Mouse (Mus musculus): ENCODE data around the gene Myh7b. TPM values are rescaled to one million over a fixed set of nuclear protein-coding genes. Genes with fewer than 3 reads are reported as not detected.

The Myh7b gene
- total and polyA plus RNA-seq, 2 experiments from 2014 or later: 3.1 to 3.4 TPM

DNA sequence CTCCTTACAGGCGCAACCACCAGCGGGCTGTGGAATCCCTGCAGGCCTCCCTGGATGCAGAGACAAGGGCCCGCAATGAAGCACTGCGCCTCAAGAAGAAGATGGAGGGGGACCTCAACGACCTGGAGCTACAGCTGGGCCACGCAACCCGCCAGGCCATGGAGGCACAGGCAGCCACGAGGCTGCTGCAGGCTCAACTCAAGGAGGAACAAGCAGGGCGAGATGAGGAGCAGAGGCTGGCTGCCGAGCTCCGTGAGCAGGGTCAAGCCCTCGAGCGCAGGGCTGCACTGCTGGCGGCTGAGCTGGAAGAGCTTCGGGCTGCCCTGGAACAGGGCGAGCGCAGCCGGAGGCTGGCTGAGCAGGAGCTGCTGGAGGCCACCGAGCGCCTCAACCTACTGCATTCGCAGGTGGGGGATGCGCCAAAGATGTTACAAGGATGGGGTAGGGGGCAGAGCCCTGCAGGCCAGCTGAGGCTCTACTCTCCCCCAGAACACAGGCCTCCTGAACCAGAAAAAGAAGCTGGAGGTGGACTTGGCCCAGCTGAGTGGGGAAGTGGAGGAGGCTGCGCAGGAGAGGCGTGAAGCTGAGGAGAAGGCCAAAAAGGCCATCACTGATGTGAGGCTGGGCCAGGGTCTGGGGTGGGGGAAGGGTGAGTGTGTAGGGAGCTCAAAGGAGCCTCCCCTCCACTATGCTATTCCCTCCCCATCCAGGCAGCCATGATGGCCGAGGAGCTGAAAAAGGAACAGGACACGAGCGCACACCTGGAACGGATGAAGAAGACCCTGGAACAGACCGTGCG, 21.3 kb downstream of the Myh7b start:
- Histone ChIP-seq H3K4me1 (ENCODE audit: insufficient read depth, low read length) (no peaks in the 10 kb centered on the region), H3K27ac (no peak overlapping the region), H3K36me3 (ENCODE audit: insufficient read depth, low read length) (peaks cover 38% of the 10 kb centered on the region), H3K4me3 (ENCODE audit: low read length) (no peak overlapping the region), H3K27me3 (ENCODE audit: insufficient read depth, low read length) (no peaks in the 10 kb centered on the region), H3K9ac (replicated peaks; ENCODE audit: low read length) (no peak overlapping the region), H3K9me3 (ENCODE audit: low read length) (no peaks in the 10 kb centered on the region), H3K4me2 (ENCODE audit: low read depth, low read length) (no peak overlapping the region)
- DNase-seq (ENCODE audit: low spot score) (no peak), ATAC-seq (no peak)
- TF ChIP-seq CTCF (IDR thresholded peaks at IDR 0.05; ENCODE audit: low read depth): no peak
- 70% methylated on average over 30 of the region's 30 CpGs for WGBS

DNA sequence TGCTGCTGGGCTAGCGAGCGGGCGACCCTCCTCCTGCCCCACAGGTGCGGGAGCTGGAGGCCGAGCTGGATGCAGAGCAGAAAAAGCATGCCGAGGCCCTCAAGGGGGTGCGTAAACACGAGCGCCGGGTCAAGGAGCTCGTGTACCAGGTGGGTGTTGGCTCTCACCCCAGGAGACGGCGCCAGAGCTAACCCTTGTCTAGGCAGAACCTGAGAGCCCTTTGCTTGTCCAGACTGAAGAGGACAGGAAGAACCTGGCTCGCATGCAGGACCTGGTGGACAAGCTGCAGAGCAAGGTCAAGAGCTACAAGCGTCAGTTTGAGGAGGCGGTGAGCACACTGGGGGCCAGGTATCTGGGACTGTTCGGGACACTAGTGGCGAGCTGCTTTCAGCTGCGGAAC, 22.1 kb downstream of the Myh7b start:
- ATAC-seq (no peak), DNase-seq (ENCODE audit: low spot score) (no peak)
- H3K27me3 ChIP-seq (ENCODE audit: insufficient read depth, low read length): no peaks in the 10 kb centered on the region
- 70% methylated on average over 19 of the region's 19 CpGs for WGBS
- no peaks in the 10 kb centered on the region for H3K4me1 ChIP-seq (ENCODE audit: insufficient read depth, low read length)
- TF ChIP-seq CTCF (IDR thresholded peaks at IDR 0.05; ENCODE audit: low read depth): no peak
- H3K27ac ChIP-seq: no peak overlapping the region
- no peak overlapping the region for H3K4me3 ChIP-seq (ENCODE audit: low read length)
- H3K9ac ChIP-seq (replicated peaks; ENCODE audit: low read length): no peak overlapping the region
- no peak overlapping the region for H3K4me2 ChIP-seq (ENCODE audit: low read depth, low read length)
- H3K36me3 ChIP-seq (ENCODE audit: insufficient read depth, low read length): peaks cover 46% of the 10 kb centered on the region
- no peaks in the 10 kb centered on the region for H3K9me3 ChIP-seq (ENCODE audit: low read length)

DNA sequence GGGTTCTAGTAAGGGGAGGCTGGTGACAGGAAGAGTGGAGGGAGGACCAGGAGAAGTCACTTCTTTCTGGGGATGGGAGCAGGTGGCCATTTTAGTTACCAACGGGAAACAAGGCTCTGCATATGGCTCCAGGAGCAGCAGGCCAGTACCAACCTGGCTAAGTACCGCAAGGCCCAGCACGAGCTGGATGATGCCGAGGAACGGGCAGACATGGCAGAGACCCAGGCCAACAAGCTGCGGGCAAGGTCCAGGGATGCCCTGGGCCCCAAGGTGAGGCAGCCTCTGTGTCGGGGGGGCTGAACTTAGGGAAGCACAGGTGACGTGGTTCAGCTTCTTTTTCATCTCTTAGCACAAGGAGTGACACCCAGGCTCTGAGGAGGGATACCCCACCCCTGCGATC, 22.7 kb downstream of the Myh7b start:
- WGBS: 83% methylated on average over 9 of the region's 9 CpGs
- no peak overlapping the region for H3K9ac ChIP-seq (replicated peaks; ENCODE audit: low read length)
- TF ChIP-seq CTCF (IDR thresholded peaks at IDR 0.05; ENCODE audit: low read depth): no peak
- no peaks in the 10 kb centered on the region for H3K9me3 ChIP-seq (ENCODE audit: low read length)
- H3K36me3 ChIP-seq (ENCODE audit: insufficient read depth, low read length): peaks cover 50% of the 10 kb centered on the region
- ATAC-seq (no peak), DNase-seq (ENCODE audit: low spot score) (no peak)
- H3K27ac ChIP-seq: no peak overlapping the region
- no peak overlapping the region for H3K4me3 ChIP-seq (ENCODE audit: low read length)
- H3K27me3 ChIP-seq (ENCODE audit: insufficient read depth, low read length): no peaks in the 10 kb centered on the region
- H3K4me1 ChIP-seq (ENCODE audit: insufficient read depth, low read length): no peaks in the 10 kb centered on the region
- no peak overlapping the region for H3K4me2 ChIP-seq (ENCODE audit: low read depth, low read length)

DNA sequence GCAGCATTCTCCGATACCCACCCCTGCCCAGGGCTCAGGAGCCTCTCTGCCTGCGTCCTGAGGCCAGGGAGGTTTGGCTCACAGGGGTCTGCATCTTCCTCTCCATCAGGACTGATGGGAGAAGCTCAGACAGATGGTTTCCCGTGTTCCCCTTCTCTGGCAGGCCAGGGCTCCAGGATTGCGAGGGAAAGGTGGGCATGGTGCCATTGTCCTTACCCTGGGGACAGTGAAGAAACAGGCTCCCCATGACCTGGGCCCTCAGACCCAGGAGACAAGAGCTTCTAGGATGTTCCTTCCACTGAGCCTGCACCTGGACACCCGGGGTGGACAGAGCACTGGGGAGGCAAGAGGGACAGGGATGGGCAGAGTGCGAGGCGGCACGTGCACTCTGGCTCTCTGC, 23.6 kb downstream of the Myh7b start:
- H3K4me2 ChIP-seq (ENCODE audit: low read depth, low read length): no peak overlapping the region
- no peaks in the 10 kb centered on the region for H3K27me3 ChIP-seq (ENCODE audit: insufficient read depth, low read length)
- no peak overlapping the region for H3K4me3 ChIP-seq (ENCODE audit: low read length)
- no peak for TF ChIP-seq CTCF (IDR thresholded peaks at IDR 0.05; ENCODE audit: low read depth)
- H3K9ac ChIP-seq (replicated peaks; ENCODE audit: low read length): no peak overlapping the region
- no peak for ATAC-seq
- no peaks in the 10 kb centered on the region for H3K4me1 ChIP-seq (ENCODE audit: insufficient read depth, low read length)
- peaks cover 56% of the 10 kb centered on the region for H3K36me3 ChIP-seq (ENCODE audit: insufficient read depth, low read length)
- no peak overlapping the region for H3K27ac ChIP-seq
- WGBS: 87% methylated on average over 8 of the region's 8 CpGs
- DNase-seq (ENCODE audit: low spot score): no peak
- H3K9me3 ChIP-seq (ENCODE audit: low read length): no peaks in the 10 kb centered on the region

DNA sequence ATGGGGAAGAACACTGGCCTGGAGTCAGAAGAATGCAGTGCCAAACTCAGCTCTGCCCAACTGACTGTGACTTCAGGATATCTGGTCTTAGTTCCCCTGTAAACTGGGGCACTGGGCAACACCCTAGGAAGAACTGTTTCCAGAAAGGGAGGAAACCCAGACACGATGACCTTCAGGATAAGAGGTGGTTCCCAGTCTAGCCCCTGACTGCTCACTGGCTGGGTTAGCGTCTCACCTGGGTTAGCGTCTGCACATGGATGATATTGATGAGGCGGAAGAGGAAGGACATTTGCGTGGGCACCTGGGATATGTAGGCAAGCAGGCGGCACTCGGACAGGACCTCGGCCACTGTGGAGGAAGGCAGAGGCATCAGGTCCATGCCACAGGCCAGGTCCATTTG, 24.9 kb downstream of the Myh7b start:
- Histone ChIP-seq H3K4me1 (ENCODE audit: insufficient read depth, low read length) (peaks cover 3% of the 10 kb centered on the region; the same call in 1 of the 2 replicates), H3K9ac (replicated peaks; ENCODE audit: low read length) (no peak overlapping the region), H3K27ac (no peak overlapping the region), H3K4me2 (ENCODE audit: low read depth, low read length) (no peak overlapping the region), H3K27me3 (ENCODE audit: insufficient read depth, low read length) (no peaks in the 10 kb centered on the region), H3K36me3 (ENCODE audit: insufficient read depth, low read length) (peaks cover 67% of the 10 kb centered on the region), H3K4me3 (ENCODE audit: low read length) (no peak overlapping the region), H3K9me3 (ENCODE audit: low read length) (no peaks in the 10 kb centered on the region)
- WGBS: 97% methylated on average over 8 of the region's 8 CpGs
- ATAC-seq: no peak
- TF ChIP-seq CTCF (IDR thresholded peaks at IDR 0.05; ENCODE audit: low read depth): no peak
- DNase-seq (ENCODE audit: low spot score): no peak

DNA sequence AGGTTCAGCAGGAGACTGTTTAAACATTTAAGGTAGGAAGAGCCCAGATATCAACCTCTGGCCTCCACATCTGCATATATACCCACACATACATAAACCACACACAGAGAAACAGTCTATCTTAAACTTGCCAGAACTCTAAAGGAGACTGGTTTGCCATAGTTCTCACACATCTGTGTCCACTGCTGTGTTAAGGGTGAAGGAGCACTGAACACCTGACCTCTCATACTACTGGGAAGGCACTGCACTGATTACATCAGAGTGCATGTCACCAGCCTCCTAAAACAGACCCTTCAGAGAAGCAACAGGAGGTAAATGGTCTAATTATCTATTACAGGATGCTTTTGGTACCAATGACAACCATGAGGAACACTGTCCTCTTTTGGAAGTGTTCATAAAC, 25.9 kb downstream of the Myh7b start:
- no peak overlapping the region for H3K4me3 ChIP-seq (ENCODE audit: low read length)

DNA sequence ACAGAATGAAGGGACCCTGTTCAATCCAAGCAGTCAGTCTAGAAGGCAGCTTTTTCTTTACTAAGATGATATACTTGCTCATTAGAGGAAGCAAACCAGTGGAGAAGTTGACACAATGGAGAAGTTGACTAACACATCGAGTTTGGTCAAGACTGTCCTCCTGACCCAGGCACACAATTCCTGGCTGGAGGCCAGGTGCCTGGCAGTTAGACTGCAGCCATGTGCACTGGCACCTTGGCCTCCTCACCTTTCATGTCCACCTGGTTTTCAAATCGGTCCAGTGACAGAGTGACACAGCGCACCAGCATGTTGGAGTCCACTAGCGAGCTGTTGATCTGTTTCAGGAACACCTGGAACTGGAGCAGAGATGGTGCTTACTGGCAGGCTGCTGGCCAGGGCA, 26.4 kb downstream of the Myh7b start:
- Histone ChIP-seq H3K4me2 (ENCODE audit: low read depth, low read length) (no peak overlapping the region), H3K27ac (no peak overlapping the region), H3K9me3 (ENCODE audit: low read length) (no peaks in the 10 kb centered on the region), H3K9ac (replicated peaks; ENCODE audit: low read length) (no peak overlapping the region), H3K27me3 (ENCODE audit: insufficient read depth, low read length) (no peaks in the 10 kb centered on the region), H3K36me3 (ENCODE audit: insufficient read depth, low read length) (peaks cover 66% of the 10 kb centered on the region), H3K4me1 (ENCODE audit: insufficient read depth, low read length) (peaks cover 4% of the 10 kb centered on the region; the same call in 1 of the 2 replicates), H3K4me3 (ENCODE audit: low read length) (no peak overlapping the region)
- TF ChIP-seq CTCF (IDR thresholded peaks at IDR 0.05; ENCODE audit: low read depth): no peak
- ATAC-seq (no peak), DNase-seq (ENCODE audit: low spot score) (no peak)
- 91% methylated on average over 4 of the region's 4 CpGs for WGBS

More for the DNA sequence above, 25.9 kb downstream of the Myh7b start:
- TF ChIP-seq CTCF (IDR thresholded peaks at IDR 0.05; ENCODE audit: low read depth): no peak
- Histone ChIP-seq H3K4me1 (ENCODE audit: insufficient read depth, low read length) (peaks cover 3% of the 10 kb centered on the region; the same call in 1 of the 2 replicates), H3K9me3 (ENCODE audit: low read length) (no peaks in the 10 kb centered on the region), H3K27ac (no peak overlapping the region), H3K36me3 (ENCODE audit: insufficient read depth, low read length) (peaks cover 67% of the 10 kb centered on the region), H3K9ac (replicated peaks; ENCODE audit: low read length) (no peak overlapping the region), H3K4me2 (ENCODE audit: low read depth, low read length) (no peak overlapping the region), H3K27me3 (ENCODE audit: insufficient read depth, low read length) (no peaks in the 10 kb centered on the region)
- ATAC-seq (no peak), DNase-seq (ENCODE audit: low spot score) (no peak)
